Comparison of ENCODE assay signal across 8 mouse cellular contexts in genomic region chrX:108834090-108834774, GRCm38 (mm10). TPM values are rescaled to one million over a fixed set of nuclear protein-coding genes. Genes with fewer than 3 reads are reported as not detected.
DNase-seq lines count a peak whose midpoint lies in the region; ATAC-seq lines count a peak whose summit lies in the region.

TSS of gene Brwd3 (minus strand) at chrX:108834372.

- H3K4me2 ChIP-seq in intestine, embryonic 14.5 days (ENCODE audit: low read length): peak within 1 kb of the TSS; percentile 47

- 7% methylated on average over 34 of the region's 39 CpGs for WGBS in intestine, embryonic 14.5 days

- H3K4me1 ChIP-seq in intestine, embryonic 14.5 days (replicated peaks; ENCODE audit: control insufficient read depth, insufficient read depth, low read length): no peaks in the 10 kb centered on the region

- H3K27ac ChIP-seq in intestine, embryonic 14.5 days (ENCODE audit: low read depth): peak within 1 kb of the TSS; percentile 76

- intact Hi-C loops in gastrocnemius, postnatal 14 days (cut with DNase I; ENCODE audit: low total_unique reads): no loop called here
- intact Hi-C loops in left cerebral cortex, postnatal 14 days (cut with DNase I): loop anchor here (5.0 kb wide), 1 partner anchor 178 kb away; the partner anchor contains the start of gene Hmgn5

- peak; percentile 89 to 93 for DNase-seq in adrenal gland, adult (ENCODE audit: inconsistent age in 2 of 2, low spot score in 1 of 2)
- peak; percentile 87 for DNase-seq in embryo, embryonic 10.5 days (ENCODE audit: low spot score)
- peak; percentile 87 for DNase-seq in gastrocnemius, postnatal 14 days
- peak; percentile 75 for DNase-seq in intestine, embryonic 14.5 days (ENCODE audit: low spot score)
- peak; percentile 81 to 93 for DNase-seq in left cerebral cortex, postnatal 14 days (ENCODE audit: low spot score in 2 of 2)
- DNase-seq in mesoderm, embryonic 11.5 days (ENCODE audit: low read depth, low spot score): peak; percentile 89
- peak; percentile 81 to 89 for DNase-seq in right cerebral cortex, postnatal 36 days (ENCODE audit: low spot score in 2 of 2)
- peak; percentile 88 for DNase-seq in yolk sac, embryonic 10.5 days (ENCODE audit: low spot score)

- peak; percentile 91 for ATAC-seq in intestine, embryonic 14.5 days (replicated peaks; ENCODE audit: low FRiP score, low TSS enrichment, low read depth)

- no peaks in the 10 kb centered on the region for H3K36me3 ChIP-seq in intestine, embryonic 14.5 days (ENCODE audit: control insufficient read depth, insufficient read depth, low read length)

- no peaks in the 10 kb centered on the region for H3K27me3 ChIP-seq in intestine, embryonic 14.5 days (replicated peaks; ENCODE audit: control insufficient read depth, insufficient read depth, low read length)

- peak within 1 kb of the TSS; percentile 48 for H3K9ac ChIP-seq in intestine, embryonic 14.5 days (ENCODE audit: low read length)

- peak within 1 kb of the TSS; percentile 55 for H3K4me3 ChIP-seq in intestine, embryonic 14.5 days (ENCODE audit: low read depth, low read length)

- no peaks in the 10 kb centered on the region for H3K9me3 ChIP-seq in intestine, embryonic 14.5 days (ENCODE audit: control insufficient read depth, low read length)

RNA-seq across cellular contexts. Expression of gene Brwd3, which starts in this region (rescaled TPM):
- 1 to 10 TPM; 4.9 TPM for total RNA-seq in gastrocnemius, postnatal 14 days (2021)
- polyA plus RNA-seq in intestine, embryonic 14.5 days (2014; fragmentation: Nextera tagmentation; extraction: Ambion mirVana): 3.4 and 4.0 TPM in 2 replicates
- total RNA-seq in left cerebral cortex, postnatal 14 days (2021): 10 to 100 TPM; 18.3 to 19.0 TPM

Comparison
In these comparisons a context has a peak if more than half of its experiments do, and no peak if none do; other contexts are left out.
1. Peak in every context shown above with its lines: DNase-seq, ATAC-seq, H3K4me3 ChIP-seq and H3K27ac ChIP-seq.